Mouse (Mus musculus) adipocyte (in vitro differentiated cells): Measurements from ENCODE around the gene Gm48551.

Experiments
- DNase-seq: peaks from one replicate; pipeline ENCODE4 v3.0.0-alpha.2; 2016; ENCODE audit warnings: low spot score

Gm48551 gene

GRCm38 (mm10) chr10:81356991-81357844 lies 27.0 kb upstream of the Gm48551 start, which contains the start of gene Mfsd12:
Mfsd12 (plus strand) TSS chr10:81357491.
- peak; percentile 86 for DNase-seq

GRCm38 (mm10) chr10:81358209-81358608 lies 26.1 kb upstream of the Gm48551 start:
- DNase-seq, result peak; percentile 76

GRCm38 (mm10) chr10:81358841-81359240 lies 25.4 kb upstream of the Gm48551 start:
- peak; percentile 87 for DNase-seq

GRCm38 (mm10) chr10:81360721-81361120 lies 23.5 kb upstream of the Gm48551 start:
- no peak for DNase-seq

- DNase-seq, result no peak
Measured at GRCm38 (mm10) chr10:81362336-81362949, 21.8 kb upstream of the Gm48551 start.

- DNase-seq, result no peak
Measured at GRCm38 (mm10) chr10:81363436-81364346, 20.6 kb upstream of the Gm48551 start.

GRCm38 (mm10) chr10:81364666-81365065 lies 19.6 kb upstream of the Gm48551 start:
- no peak for DNase-seq

GRCm38 (mm10) chr10:81365073-81365472 lies 19.2 kb upstream of the Gm48551 start:
- no peak for DNase-seq

- DNase-seq, result peak; percentile 52
Measured at GRCm38 (mm10) chr10:81365672-81366476, 18.4 kb upstream of the Gm48551 start, which contains the start of gene 4930404N11Rik. 4930404N11Rik (minus strand) TSS chr10:81365816.

GRCm38 (mm10) chr10:81366477-81367206 lies 17.6 kb upstream of the Gm48551 start:
- peak; percentile 50 for DNase-seq

- no peak for DNase-seq
Measured at GRCm38 (mm10) chr10:81367207-81367495, 17.1 kb upstream of the Gm48551 start.

- no peak for DNase-seq
Measured at GRCm38 (mm10) chr10:81375322-81375721, 8.9 kb upstream of the Gm48551 start.

- peak; percentile 71 for DNase-seq
Measured at GRCm38 (mm10) chr10:81376561-81377361, 7.5 kb upstream of the Gm48551 start.

GRCm38 (mm10) chr10:81377362-81377664 lies 7.0 kb upstream of the Gm48551 start:
- DNase-seq, result peak; percentile 30

- DNase-seq, result peak; percentile 48
Measured at GRCm38 (mm10) chr10:81377793-81378552, 6.3 kb upstream of the Gm48551 start, which contains the start of gene Fzr1. Fzr1 (minus strand) TSS chr10:81378516.

- peak; percentile 100 for DNase-seq
Measured at GRCm38 (mm10) chr10:81378553-81379182, 5.6 kb upstream of the Gm48551 start.

- DNase-seq, result no peak
Measured at GRCm38 (mm10) chr10:81379183-81379553, 5.1 kb upstream of the Gm48551 start.

GRCm38 (mm10) chr10:81379809-81380378 lies 4.4 kb upstream of the Gm48551 start:
- DNase-seq, result no peak
